Mouse (Mus musculus) urinary bladder, postnatal 10 days (tissue): ENCODE data around the gene Pip4p1.

Experiments
- DNase-seq: peaks from one replicate; pipeline ENCODE4 v3.0.0; 2022; ENCODE audit warnings: low spot score

Gene Pip4p1

DNA sequence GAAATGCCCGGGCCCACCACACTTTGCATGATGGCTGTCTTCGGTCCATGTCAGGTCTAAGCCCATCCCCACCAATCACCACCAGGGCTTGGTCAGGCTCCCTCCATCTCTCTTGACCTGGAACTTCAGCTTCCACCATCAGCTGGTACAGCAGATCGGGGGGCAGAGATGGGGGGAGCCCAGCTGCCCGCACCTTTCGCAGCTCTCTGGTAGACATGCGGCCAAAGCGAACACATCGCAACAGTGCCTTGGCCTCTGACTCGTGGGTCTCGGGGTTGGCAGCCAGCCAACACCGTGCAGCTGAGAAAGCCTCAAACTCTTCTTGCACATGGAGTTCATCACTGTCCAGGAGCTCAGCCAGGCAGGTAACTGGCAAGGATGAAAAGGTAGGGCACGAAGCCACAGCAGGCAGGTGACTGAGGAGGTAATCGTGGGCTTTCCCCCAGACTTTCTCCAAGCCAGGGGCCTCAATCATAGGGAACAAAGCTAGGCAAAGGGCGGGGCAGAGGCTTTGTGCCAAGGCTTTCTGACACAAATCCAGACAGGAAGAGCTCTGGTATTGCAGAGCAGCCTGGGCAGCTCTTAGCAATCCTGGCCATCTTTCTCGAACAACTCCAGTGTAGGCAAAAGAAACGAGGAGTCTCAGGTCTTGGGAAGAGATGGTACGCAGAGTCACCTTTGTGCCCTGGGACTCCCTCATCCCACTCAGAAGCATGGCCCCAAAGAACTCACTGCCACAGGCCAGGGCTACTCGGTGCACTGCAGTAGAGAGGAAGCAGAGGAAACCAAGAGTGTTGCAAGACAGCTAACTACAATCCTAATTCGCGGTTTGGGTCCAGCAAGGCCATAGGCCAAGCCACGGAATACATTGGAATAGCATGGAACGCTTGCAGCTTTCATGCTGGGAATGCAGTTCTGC lies 37.9 kb downstream of the Pip4p1 start:
- DNase-seq, result no peak

DNA sequence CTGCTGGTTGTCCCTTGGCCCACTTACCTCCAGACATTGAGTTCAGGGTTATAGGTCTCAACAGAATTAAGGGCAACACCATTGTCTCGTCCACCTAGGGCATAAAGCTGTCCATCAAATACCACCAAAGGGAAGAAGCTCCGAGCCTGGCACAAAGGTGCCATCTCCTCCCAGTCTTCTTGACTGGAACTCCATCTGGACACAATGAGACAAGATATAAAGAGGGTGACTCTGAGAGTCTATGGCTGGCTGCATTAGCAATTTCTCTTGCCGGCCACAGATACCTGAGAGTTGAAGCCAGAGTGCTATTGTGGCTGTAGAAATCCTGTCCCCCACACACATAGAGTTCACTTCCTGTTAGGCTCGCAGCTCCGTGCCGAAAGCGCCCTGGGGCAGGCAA lies 38.6 kb downstream of the Pip4p1 start:
- DNase-seq, result no peak

DNA sequence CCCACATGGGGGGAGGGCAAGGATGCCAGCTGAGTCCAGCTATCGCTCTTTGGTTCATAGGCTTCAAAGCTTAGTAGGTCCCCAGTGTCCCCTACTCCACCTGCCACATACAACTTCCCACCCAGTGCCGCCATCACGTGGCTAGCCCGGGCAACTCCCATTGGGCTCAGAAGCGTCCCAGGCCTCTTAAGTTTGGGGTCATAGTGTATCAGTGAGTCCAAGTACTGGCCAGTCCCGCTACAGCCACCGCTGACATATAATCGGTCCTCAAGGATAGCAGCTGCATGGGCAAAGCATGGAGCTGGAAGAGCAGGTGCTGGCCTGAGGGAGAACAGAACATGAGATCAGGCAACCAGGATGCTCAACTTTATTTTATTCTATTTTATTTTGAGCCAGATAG lies 39.0 kb downstream of the Pip4p1 start:
- no peak for DNase-seq

DNA sequence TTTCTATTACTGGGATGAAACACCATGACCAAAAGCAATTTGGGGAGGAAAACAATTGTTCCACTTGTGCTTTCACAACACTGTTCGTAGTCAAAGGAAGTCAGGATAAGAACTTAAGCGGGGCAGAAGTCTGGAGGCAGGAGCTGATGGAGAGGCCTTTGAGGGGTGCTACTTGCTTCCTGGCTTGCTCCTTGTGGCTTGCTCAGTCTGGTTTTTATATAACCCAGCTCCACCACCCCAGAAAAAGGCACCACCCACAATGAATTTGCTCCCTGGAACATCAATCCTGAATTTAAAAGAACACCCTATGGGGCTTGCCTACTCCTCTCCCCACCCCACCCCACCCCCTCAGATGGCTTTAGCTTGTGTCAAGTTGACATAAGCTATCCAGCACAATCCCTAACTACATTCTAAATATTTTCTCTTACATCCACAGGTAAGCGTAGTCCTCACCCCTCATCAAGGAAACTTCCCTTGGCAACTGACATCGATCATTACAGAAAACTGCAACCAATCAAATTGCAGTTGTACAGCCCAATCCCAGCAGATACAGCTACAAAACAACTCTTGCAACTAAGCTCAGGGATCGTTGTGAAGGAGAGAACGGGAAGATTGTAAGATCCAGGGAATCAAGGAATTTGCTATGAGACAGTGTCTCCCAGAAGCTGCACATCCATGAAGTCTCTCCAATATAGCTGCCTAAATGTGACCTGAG lies 54.3 kb downstream of the Pip4p1 start:
- no peak for DNase-seq
